Mouse (Mus musculus) left cerebral cortex, adult 2 months (tissue): ENCODE measurements around the gene Olfr453. TPM values are rescaled to one million over a fixed set of nuclear protein-coding genes. Genes with fewer than 3 reads are reported as not detected.

ENCODE experiments used
- DNase-seq, 2 experiments: peaks; one replicate each; pipeline ENCODE4 v3.0.0; 2021 to 2022; ENCODE audit warnings: low spot score in 2 of 2, mixed read lengths in 1 of 2; ENCODE audit errors: extremely low spot score in 1 of 2
- H3K27ac ChIP-seq: fragments of 200-600 bp; 2 replicates; pipeline ENCODE4 v1.8.1; 2022
- H3K4me3 ChIP-seq: fragments of 200-600 bp; 2 replicates; pipeline ENCODE4 v1.8.1; 2022
- CTCF ChIP-seq: fragments of 200-600 bp; IDR thresholded peaks from 2 replicates; pipeline ENCODE4 v1.8.1; 2022; ENCODE audit warnings: antibody characterized with exemption, mild to moderate bottlenecking, moderate library complexity
- intact Hi-C: fragments of 180-260 bp; cut with DNase I; formaldehyde crosslinking; loops from one replicate; pipeline ENCODE4 v1.15.1; 2025
- total RNA-seq, 2 experiments: library from RNA; stranded (reverse); gene quantifications; 2 replicates each; pipeline ENCODE4 v1.2.3; 2021

Gene Olfr453
- total RNA-seq, 2 experiments from 2014 or later: not detected

- Histone ChIP-seq H3K27ac (no peak overlapping the region), H3K4me3 (no peak overlapping the region)
- intact Hi-C loops: no loop called here
- no peak; the same call in none of the 2 replicates for TF ChIP-seq CTCF
- no peak for DNase-seq
Observed at GRCm38 (mm10) chr6:42790247-42790948, 51.2 kb downstream of the Olfr453 start.

GRCm38 (mm10) chr6:42790949-42791556 is 51.9 kb downstream of the Olfr453 start:
- no peak overlapping the region for H3K27ac ChIP-seq
- DNase-seq: peak in 1 of 2 experiments; percentile 23
- no peak for TF ChIP-seq CTCF
- no peak overlapping the region for H3K4me3 ChIP-seq
- intact Hi-C loops: no loop called here

GRCm38 (mm10) chr6:42794982-42795381 is 55.8 kb downstream of the Olfr453 start:
- TF ChIP-seq CTCF: no peak
- no peak for DNase-seq
- Histone ChIP-seq H3K4me3 (no peak overlapping the region), H3K27ac (no peak overlapping the region)
- intact Hi-C loops: no loop called here

Other genes with a start within 250 kb of the Olfr453 start
- gene Olfr455, start 191.8 kb upstream of the Olfr453 start, total RNA-seq: not detected
- not detected for gene Tcaf3, start 141.7 kb upstream of the Olfr453 start, total RNA-seq
- under 1 TPM; 0.68 to 0.84 TPM for gene Tcaf2, start 94.1 kb upstream of the Olfr453 start, total RNA-seq
- 100 to 1,000 TPM; 231 to 242 TPM for gene Tcaf1, start 29.3 kb upstream of the Olfr453 start, total RNA-seq
- gene Olfr38, start 17.0 kb downstream of the Olfr453 start, total RNA-seq: not detected
- not detected for gene Olfr452, start 45.7 kb downstream of the Olfr453 start, total RNA-seq
- not detected for gene Olfr450, start 72.6 kb downstream of the Olfr453 start, total RNA-seq
- not detected for gene Olfr449, start 95.0 kb downstream of the Olfr453 start, total RNA-seq
- not detected for gene Olfr448, start 151.1 kb downstream of the Olfr453 start, total RNA-seq
- not detected for gene Olfr447, start 169.5 kb downstream of the Olfr453 start, total RNA-seq
- gene Olfr446, start 182.0 kb downstream of the Olfr453 start, total RNA-seq: not detected
- gene Olfr444, start 209.7 kb downstream of the Olfr453 start, total RNA-seq: not detected